Mouse (Mus musculus) kidney, adult 2 months (tissue): Measurements from ENCODE around the gene Acsbg2. TPM values are rescaled to one million over a fixed set of nuclear protein-coding genes. Genes with fewer than 3 reads are reported as not detected.

Source experiments
- DNase-seq: peaks from one replicate; pipeline ENCODE4 v3.0.0; 2021
- H3K27ac ChIP-seq: fragments of 200-500 bp; 2 replicates; pipeline ENCODE4 v1.5.1; 2012; ENCODE audit warnings: low read depth, low read length, control low read depth, inconsistent platforms; ENCODE audit not compliant: insufficient read depth
- H3K27me3 ChIP-seq: fragments of 200-500 bp; replicated peaks from 2 replicates; pipeline ENCODE4 v1.6.1; 2012; ENCODE audit warnings: mild to moderate bottlenecking, moderate library complexity, low read length, inconsistent platforms; ENCODE audit not compliant: control insufficient read depth, insufficient read depth
- H3K36me3 ChIP-seq: fragments of 200-500 bp; 2 replicates; pipeline ENCODE4 v1.6.1; 2012; ENCODE audit warnings: mild to moderate bottlenecking, moderate library complexity, low read length, inconsistent platforms; ENCODE audit not compliant: control insufficient read depth, insufficient read depth
- H3K4me1 ChIP-seq: fragments of 200-500 bp; 2 replicates; pipeline ENCODE4 v1.6.1; 2011; ENCODE audit warnings: low read length; ENCODE audit not compliant: control insufficient read depth, insufficient read depth
- H3K4me3 ChIP-seq: fragments of 200-500 bp; 2 replicates; pipeline ENCODE4 v1.5.1; 2011; ENCODE audit warnings: mild to moderate bottlenecking, low read depth, low read length, control low read depth; ENCODE audit not compliant: insufficient read depth
- CTCF ChIP-seq: fragments of 200-500 bp; conservative IDR thresholded peaks from 2 replicates; pipeline ENCODE4 v1.5.1; 2011; ENCODE audit warnings: low read depth, mild to moderate bottlenecking, control low read depth, low read length, moderate library complexity, mixed read lengths; ENCODE audit not compliant: insufficient read depth, insufficient read length
- POLR2A ChIP-seq: fragments of 200-500 bp; IDR thresholded peaks from one replicate; pipeline ENCODE4 v1.6.1; 2011; ENCODE audit warnings: low read depth, low read length, control low read depth
- WGBS: fragments of 180-500 bp; shearing (Covaris S2); methylation state at CpG from one replicate; pipeline ENCODE4 v1.1.7; 2018; 5-methylcytosine and 5-hydroxymethylcytosine counted together
- polyA plus RNA-seq: library from polyadenylated mRNA; depleted of rRNA; stranded (reverse); fragments of >200 nt; gene quantifications from 2 replicates; pipeline ENCODE4 v1.2.3, GENCODE M21; 2012

The Acsbg2 gene
- polyA plus RNA-seq, 1 experiment = 0.05 TPM

DNA sequence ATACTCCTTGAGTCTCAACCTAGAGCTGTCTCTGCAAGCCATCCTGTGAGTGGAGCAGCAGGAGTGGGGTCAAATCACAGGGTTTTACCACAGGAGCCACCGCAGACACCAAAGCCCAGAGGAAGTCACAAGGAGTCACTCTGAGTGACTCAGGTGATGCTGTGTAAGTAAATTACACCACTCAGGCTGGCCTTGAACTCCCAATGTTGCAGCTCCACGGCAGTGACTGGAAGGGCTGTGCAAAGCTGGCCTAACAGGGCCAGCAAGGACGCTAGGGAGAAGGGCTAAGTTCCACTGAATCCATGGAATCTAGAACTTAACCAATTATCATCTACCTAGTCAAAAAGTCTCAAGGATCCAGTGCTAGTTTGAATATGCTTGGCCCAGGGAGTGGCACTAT is 31.9 kb upstream of the Acsbg2 start:
- 90% methylated on average over 3 of the region's 3 CpGs for WGBS
- no peaks in the 10 kb centered on the region for H3K36me3 ChIP-seq

DNA sequence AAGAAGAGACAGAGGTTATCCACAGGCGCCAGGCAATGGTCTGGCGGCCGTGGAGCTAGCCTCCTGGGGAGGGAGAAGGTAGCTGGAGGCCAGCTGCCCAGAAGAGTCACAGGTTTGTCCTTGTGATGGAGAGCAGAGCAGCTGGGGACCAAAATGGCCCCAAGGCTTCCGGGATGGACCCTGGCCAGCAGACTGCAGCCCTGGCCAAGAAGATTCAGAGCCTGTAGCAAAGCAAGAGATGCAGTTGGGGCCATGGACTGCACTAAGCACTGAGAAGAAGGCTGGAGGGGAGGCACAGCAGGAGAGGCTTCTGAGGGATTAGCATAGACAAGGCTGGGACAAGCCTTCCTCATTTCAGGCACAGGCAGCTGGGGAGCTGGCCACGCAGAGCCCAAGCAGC is 28.5 kb upstream of the Acsbg2 start:
- no peaks in the 10 kb centered on the region for H3K27me3 ChIP-seq
- TF ChIP-seq POLR2A (no peak), CTCF (no peak)
- 79% methylated on average over 5 of the region's 5 CpGs for WGBS
- no peaks in the 10 kb centered on the region for H3K4me1 ChIP-seq
- no peaks in the 10 kb centered on the region for H3K36me3 ChIP-seq
- no peak overlapping the region for H3K27ac ChIP-seq
- no peak overlapping the region for H3K4me3 ChIP-seq
- DNase-seq = peak; percentile 39

More for the DNA sequence above, 31.9 kb upstream of the Acsbg2 start:
- no peaks in the 10 kb centered on the region for H3K4me1 ChIP-seq
- H3K27ac ChIP-seq = no peak overlapping the region
- no peaks in the 10 kb centered on the region for H3K27me3 ChIP-seq
- no peak for DNase-seq
- TF ChIP-seq CTCF = no peak
- no peak for TF ChIP-seq POLR2A
- H3K4me3 ChIP-seq = no peak overlapping the region

DNA sequence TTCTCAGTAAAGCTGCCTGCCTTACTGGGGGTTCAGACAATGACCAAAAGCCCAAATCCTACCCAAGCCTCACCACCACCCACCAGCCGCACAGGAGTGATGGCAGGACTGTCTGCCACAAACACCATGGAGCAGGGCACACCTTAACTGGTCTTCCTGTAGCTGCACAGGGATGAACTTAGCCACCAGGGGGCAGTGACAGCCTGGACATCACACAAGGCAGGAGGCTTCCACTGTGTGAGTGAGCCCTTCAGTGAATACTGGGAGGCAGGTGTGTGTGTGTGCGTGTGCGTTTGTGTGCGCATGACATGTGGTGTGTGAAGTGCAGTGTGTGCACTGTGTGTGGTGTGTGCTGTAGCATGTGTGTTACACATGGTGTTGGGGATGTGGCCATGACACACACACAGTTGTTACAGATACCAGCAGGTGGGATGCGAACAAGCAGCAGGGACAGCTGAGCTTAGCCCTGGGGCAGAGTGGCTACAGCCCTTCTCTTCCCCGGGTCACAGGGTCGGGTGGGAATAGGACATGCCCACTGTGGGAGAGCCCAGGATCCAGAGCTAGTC is 23.5 kb upstream of the Acsbg2 start:
- no peak overlapping the region for H3K4me3 ChIP-seq
- DNase-seq = peak; percentile 83
- H3K27ac ChIP-seq = no peak overlapping the region
- 68% methylated on average over 7 of the region's 7 CpGs for WGBS
- no peaks in the 10 kb centered on the region for H3K4me1 ChIP-seq
- no peaks in the 10 kb centered on the region for H3K36me3 ChIP-seq
- H3K27me3 ChIP-seq = no peaks in the 10 kb centered on the region
- no peak for TF ChIP-seq POLR2A
- peak; percentile 97 for TF ChIP-seq CTCF

DNA sequence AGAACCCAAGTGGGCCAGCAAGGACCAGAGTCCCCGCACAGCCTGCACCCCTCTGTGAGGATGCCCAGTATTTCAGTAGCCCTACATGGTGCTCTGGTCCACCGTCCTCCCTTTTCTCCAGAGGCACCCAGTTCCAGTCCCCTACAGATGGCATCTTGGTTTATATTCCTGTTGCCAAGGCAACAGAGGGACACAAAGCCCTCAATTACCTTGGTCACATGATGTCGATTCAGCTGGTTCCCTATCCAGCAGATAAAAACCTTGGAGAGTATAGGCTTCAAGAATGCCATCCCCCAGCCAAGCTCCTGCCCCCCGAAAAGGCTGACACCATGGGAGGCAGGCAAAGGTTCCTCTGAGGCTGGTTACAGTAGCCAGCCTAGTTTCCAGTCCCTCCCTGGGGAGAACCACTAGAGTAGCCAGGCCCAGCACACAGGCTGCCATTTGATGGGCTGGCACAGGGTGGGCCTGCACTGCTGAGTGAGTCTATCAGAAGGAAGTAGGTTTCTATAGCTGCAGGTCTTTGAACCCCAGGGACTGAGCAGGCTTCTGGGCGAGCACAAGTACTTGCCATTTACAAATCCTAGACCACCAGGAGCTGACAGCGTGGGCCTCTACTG is 22.4 kb upstream of the Acsbg2 start:
- no peak overlapping the region for H3K4me3 ChIP-seq
- H3K36me3 ChIP-seq = no peaks in the 10 kb centered on the region
- TF ChIP-seq CTCF = no peak
- WGBS = 88% methylated on average over 6 of the region's 6 CpGs
- no peaks in the 10 kb centered on the region for H3K4me1 ChIP-seq
- no peak overlapping the region for H3K27ac ChIP-seq
- no peak for DNase-seq
- H3K27me3 ChIP-seq = no peaks in the 10 kb centered on the region

DNA sequence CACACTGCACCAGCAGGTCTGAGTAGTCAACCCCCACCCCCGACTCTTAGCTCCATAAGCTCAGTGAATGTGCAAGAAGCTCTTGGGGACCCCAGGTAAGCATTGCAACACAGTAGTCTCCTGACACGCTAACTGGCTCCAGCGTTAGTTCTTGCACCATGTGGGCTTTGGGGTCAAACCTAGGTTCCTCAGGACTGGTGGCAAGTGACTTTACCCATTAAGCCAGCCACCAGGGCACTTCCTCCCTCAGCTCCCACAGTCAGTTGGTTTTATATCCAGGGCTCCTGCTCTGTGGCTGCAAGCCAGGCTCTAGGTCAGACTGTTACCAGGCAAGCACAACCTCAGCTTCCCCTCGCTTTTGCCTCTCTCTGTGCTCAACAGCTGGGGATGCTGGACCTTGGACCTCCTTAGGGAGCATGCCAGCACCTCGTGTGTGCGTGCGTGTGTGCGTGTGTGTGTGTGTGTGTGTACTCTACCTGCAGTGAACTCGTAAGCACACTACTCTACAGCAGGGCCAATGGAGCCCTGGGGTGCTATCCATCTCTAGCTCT is 21.2 kb upstream of the Acsbg2 start:
- H3K4me1 ChIP-seq = no peaks in the 10 kb centered on the region
- H3K4me3 ChIP-seq = no peak overlapping the region
- no peaks in the 10 kb centered on the region for H3K27me3 ChIP-seq
- TF ChIP-seq CTCF (no peak), POLR2A (no peak)
- no peak overlapping the region for H3K27ac ChIP-seq
- peak; percentile 40 for DNase-seq
- H3K36me3 ChIP-seq = no peaks in the 10 kb centered on the region
- WGBS = 67% methylated on average over 9 of the region's 9 CpGs

DNA sequence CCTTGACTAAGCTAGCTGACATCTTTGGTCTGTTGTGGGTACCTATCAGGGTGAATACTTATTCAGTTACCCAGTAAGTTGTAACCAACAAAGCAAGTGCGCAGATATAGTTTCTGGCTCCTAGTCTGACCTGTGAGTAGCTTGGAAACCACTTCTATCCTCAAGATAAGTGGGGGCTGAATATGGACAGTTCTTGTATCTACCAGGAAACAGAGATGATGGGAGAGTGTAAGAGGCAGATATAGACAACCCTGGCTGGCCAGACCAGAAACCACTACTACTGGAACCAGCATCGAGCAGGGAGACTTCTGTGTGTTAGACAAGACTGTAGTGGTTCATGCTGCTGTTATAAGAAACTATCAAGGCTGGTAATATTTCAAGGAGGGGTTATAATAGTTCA is 15.8 kb upstream of the Acsbg2 start:
- DNase-seq = no peak
- TF ChIP-seq POLR2A (no peak), CTCF (no peak)
- H3K36me3 ChIP-seq = no peaks in the 10 kb centered on the region
- no peak overlapping the region for H3K4me3 ChIP-seq
- H3K27me3 ChIP-seq = no peaks in the 10 kb centered on the region
- H3K27ac ChIP-seq = no peak overlapping the region
- WGBS = 97% methylated on average over 2 of the region's 2 CpGs
- H3K4me1 ChIP-seq = no peaks in the 10 kb centered on the region

DNA sequence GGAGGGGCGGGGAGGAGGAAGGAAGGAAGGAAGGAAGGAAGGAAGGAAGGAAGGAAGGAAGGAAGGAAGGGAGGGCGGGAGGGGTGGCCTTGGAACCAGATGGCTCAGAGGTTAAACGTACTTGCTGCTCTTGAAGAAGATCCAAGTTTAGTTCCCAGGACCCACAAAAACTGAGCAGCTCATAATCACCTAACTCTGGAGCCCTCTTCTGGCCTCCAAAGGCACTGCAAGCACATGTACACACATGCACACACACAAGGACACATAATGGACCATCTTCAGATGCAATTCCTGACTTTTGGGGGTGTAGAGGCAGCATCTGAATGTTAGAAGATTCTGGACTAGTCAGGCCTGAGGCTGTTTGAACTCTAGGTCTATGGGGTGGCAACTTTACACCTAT is 13.8 kb upstream of the Acsbg2 start:
- 79% methylated on average over 2 of the region's 3 CpGs for WGBS
- H3K4me1 ChIP-seq = no peaks in the 10 kb centered on the region
- TF ChIP-seq POLR2A (no peak), CTCF (no peak)

More for the DNA sequence above, 13.8 kb upstream of the Acsbg2 start:
- no peak overlapping the region for H3K4me3 ChIP-seq
- H3K36me3 ChIP-seq = no peaks in the 10 kb centered on the region
- H3K27ac ChIP-seq = no peak overlapping the region
- no peak for DNase-seq
- H3K27me3 ChIP-seq = no peaks in the 10 kb centered on the region
